Mouse (Mus musculus) midbrain, embryonic 14.5 days (tissue): ENCODE measurements around the gene Tnfrsf26. TPM values are rescaled to one million over a fixed set of nuclear protein-coding genes. Genes with fewer than 3 reads are reported as not detected.

Experiments
- ATAC-seq: fragments of 200-750 bp; cut with Nextera tagmentation; 2 replicates; pipeline ENCODE4 v1.8.0; 2017; ENCODE audit warnings: moderate number of reproducible peaks, moderate library complexity; ENCODE audit not compliant: low FRiP score, low TSS enrichment
- DNase-seq: peaks from one replicate; pipeline ENCODE4 v3.0.0-alpha.2; 2015
- H3K27ac ChIP-seq: fragments of 300-500 bp; sonication (generic); replicated peaks from 2 replicates; pipeline ENCODE4 v1.5.1; 2014; ENCODE audit warnings: mild to moderate bottlenecking, low read depth, low read length, moderate library complexity
- H3K27me3 ChIP-seq: fragments of 300-500 bp; sonication (generic); 2 replicates; pipeline ENCODE4 v1.6.1; 2014; ENCODE audit warnings: low read length, control low read depth, mixed read lengths; ENCODE audit not compliant: control insufficient read depth, insufficient read depth
- H3K36me3 ChIP-seq: fragments of 300-500 bp; sonication (generic); 2 replicates; pipeline ENCODE4 v1.6.1; 2014; ENCODE audit warnings: low read length, control low read depth; ENCODE audit not compliant: control insufficient read depth, insufficient read depth
- H3K4me1 ChIP-seq: fragments of 300-500 bp; sonication (generic); 2 replicates; pipeline ENCODE4 v1.6.1; 2014; ENCODE audit warnings: mild to moderate bottlenecking, antibody characterized with exemption, low read length, control low read depth; ENCODE audit not compliant: control insufficient read depth, insufficient read depth
- H3K4me2 ChIP-seq: fragments of 300-500 bp; sonication (generic); 2 replicates; pipeline ENCODE4 v1.6.1; 2014; ENCODE audit warnings: mild to moderate bottlenecking, low read length, moderate library complexity
- H3K4me3 ChIP-seq: fragments of 300-500 bp; sonication (generic); replicated peaks from 2 replicates; pipeline ENCODE4 v1.5.1; 2014; ENCODE audit warnings: low read depth, low read length
- H3K9ac ChIP-seq: fragments of 300-500 bp; sonication (generic); replicated peaks from 2 replicates; pipeline ENCODE4 v1.6.1; 2014; ENCODE audit warnings: mild to moderate bottlenecking, low read length, moderate library complexity
- H3K9me3 ChIP-seq: fragments of 300-500 bp; sonication (generic); 2 replicates; pipeline ENCODE4 v1.6.1; 2016; ENCODE audit warnings: low read length, control low read depth, mixed read lengths; ENCODE audit not compliant: control insufficient read depth
- WGBS: fragments of 180-500 bp; shearing (Covaris S2); extraction: QIAGEN DNeasy Blood & Tissue Kit; methylation state at CpG from one replicate; pipeline ENCODE4 v1.1.7; 2014; 5-methylcytosine and 5-hydroxymethylcytosine counted together
- polyA plus RNA-seq: library from polyadenylated mRNA; unstranded; fragments of >200 nt; fragmentation: Nextera tagmentation; extraction: Ambion mirVana; gene quantifications from 2 replicates; pipeline ENCODE4 v1.2.1, GENCODE M21; 2014

The Tnfrsf26 gene
- polyA plus RNA-seq, 1 experiment from 2014 or later = 0.21 TPM

GRCm38 (mm10) chr7:143631503-143631902 lies 3.0 kb upstream of the Tnfrsf26 start:
- H3K36me3 ChIP-seq = no peaks in the 10 kb centered on the region
- H3K4me3 ChIP-seq = no peak overlapping the region
- no peaks in the 10 kb centered on the region for H3K9me3 ChIP-seq
- H3K27ac ChIP-seq = no peak overlapping the region
- H3K27me3 ChIP-seq = no peaks in the 10 kb centered on the region
- WGBS = 71% methylated on average over 2 of the region's 2 CpGs
- no peak for ATAC-seq
- H3K4me2 ChIP-seq = no peak overlapping the region
- no peak for DNase-seq
- H3K9ac ChIP-seq = no peak overlapping the region
- H3K4me1 ChIP-seq = no peaks in the 10 kb centered on the region

GRCm38 (mm10) chr7:143629501-143629900 lies 979 bp upstream of the Tnfrsf26 start:
- Histone ChIP-seq H3K9ac (no peak overlapping the region), H3K9me3 (no peaks in the 10 kb centered on the region), H3K27me3 (no peaks in the 10 kb centered on the region), H3K36me3 (no peaks in the 10 kb centered on the region), H3K4me1 (no peaks in the 10 kb centered on the region), H3K4me3 (no peak overlapping the region), H3K27ac (no peak overlapping the region), H3K4me2 (no peak overlapping the region)
- no peak for ATAC-seq
- 84% methylated on average over 1 of the region's 1 CpGs for WGBS
- DNase-seq = no peak

GRCm38 (mm10) chr7:143627555-143628286 lies 801 bp downstream of the Tnfrsf26 start:
- Histone ChIP-seq H3K27me3 (no peaks in the 10 kb centered on the region), H3K4me3 (no peak overlapping the region), H3K36me3 (no peaks in the 10 kb centered on the region), H3K27ac (no peak overlapping the region), H3K9me3 (no peaks in the 10 kb centered on the region), H3K9ac (no peak overlapping the region), H3K4me1 (no peaks in the 10 kb centered on the region), H3K4me2 (no peak overlapping the region)
- WGBS = 64% methylated on average over 10 of the region's 10 CpGs
- no peak for ATAC-seq
- no peak for DNase-seq

- H3K27me3 ChIP-seq = no peaks in the 10 kb centered on the region
- 72% methylated on average over 2 of the region's 2 CpGs for WGBS
- ATAC-seq = no peak
- no peaks in the 10 kb centered on the region for H3K36me3 ChIP-seq
- H3K4me3 ChIP-seq = no peak overlapping the region
- H3K4me2 ChIP-seq = no peak overlapping the region
- no peaks in the 10 kb centered on the region for H3K4me1 ChIP-seq
- H3K9me3 ChIP-seq = no peaks in the 10 kb centered on the region
- H3K27ac ChIP-seq = no peak overlapping the region
- no peak overlapping the region for H3K9ac ChIP-seq
- DNase-seq = no peak
Observed at GRCm38 (mm10) chr7:143626178-143626577, 2.3 kb downstream of the Tnfrsf26 start.

GRCm38 (mm10) chr7:143625151-143625550 lies 3.4 kb downstream of the Tnfrsf26 start:
- no peak overlapping the region for H3K4me3 ChIP-seq
- DNase-seq (no peak), ATAC-seq (no peak)
- no peak overlapping the region for H3K9ac ChIP-seq
- WGBS = 63% methylated on average over 5 of the region's 5 CpGs
- H3K4me2 ChIP-seq = no peak overlapping the region
- H3K4me1 ChIP-seq = no peaks in the 10 kb centered on the region
- no peaks in the 10 kb centered on the region for H3K9me3 ChIP-seq
- H3K27ac ChIP-seq = no peak overlapping the region
- no peaks in the 10 kb centered on the region for H3K36me3 ChIP-seq
- H3K27me3 ChIP-seq = no peaks in the 10 kb centered on the region

GRCm38 (mm10) chr7:143624561-143624960 lies 4.0 kb downstream of the Tnfrsf26 start:
- WGBS = 86% methylated on average over 3 of the region's 3 CpGs
- ATAC-seq = no peak

GRCm38 (mm10) chr7:143620951-143621350 lies 7.6 kb downstream of the Tnfrsf26 start:
- no peaks in the 10 kb centered on the region for H3K4me1 ChIP-seq
- ATAC-seq (no peak), DNase-seq (no peak)
- 73% methylated on average over 1 of the region's 1 CpGs for WGBS
- H3K4me2 ChIP-seq = no peak overlapping the region
- H3K9me3 ChIP-seq = no peaks in the 10 kb centered on the region
- no peak overlapping the region for H3K4me3 ChIP-seq
- no peak overlapping the region for H3K27ac ChIP-seq
- H3K27me3 ChIP-seq = no peaks in the 10 kb centered on the region
- no peak overlapping the region for H3K9ac ChIP-seq
- H3K36me3 ChIP-seq = no peaks in the 10 kb centered on the region

More at GRCm38 (mm10) chr7:143624561-143624960, 4.0 kb downstream of the Tnfrsf26 start:
- Histone ChIP-seq H3K4me1 (no peaks in the 10 kb centered on the region), H3K27me3 (no peaks in the 10 kb centered on the region), H3K9me3 (no peaks in the 10 kb centered on the region), H3K36me3 (no peaks in the 10 kb centered on the region), H3K4me3 (no peak overlapping the region), H3K27ac (no peak overlapping the region), H3K4me2 (no peak overlapping the region), H3K9ac (no peak overlapping the region)
- no peak for DNase-seq

- 77% methylated on average over 9 of the region's 9 CpGs for WGBS
- Histone ChIP-seq H3K4me1 (no peaks in the 10 kb centered on the region), H3K9me3 (no peaks in the 10 kb centered on the region), H3K27ac (no peak overlapping the region), H3K36me3 (no peaks in the 10 kb centered on the region), H3K9ac (no peak overlapping the region), H3K4me2 (no peak overlapping the region), H3K27me3 (no peaks in the 10 kb centered on the region), H3K4me3 (no peak overlapping the region)
- ATAC-seq = no peak
- no peak for DNase-seq
Observed at GRCm38 (mm10) chr7:143614404-143615135, 14.0 kb downstream of the Tnfrsf26 start.

- no peak for DNase-seq
- Histone ChIP-seq H3K9ac (no peak overlapping the region), H3K9me3 (no peaks in the 10 kb centered on the region), H3K27ac (no peak overlapping the region), H3K4me3 (no peak overlapping the region), H3K36me3 (no peaks in the 10 kb centered on the region), H3K4me2 (no peak overlapping the region), H3K27me3 (no peaks in the 10 kb centered on the region), H3K4me1 (no peaks in the 10 kb centered on the region)
- ATAC-seq = no peak
- WGBS = 62% methylated on average over 3 of the region's 3 CpGs
Observed at GRCm38 (mm10) chr7:143612215-143612614, 16.3 kb downstream of the Tnfrsf26 start.
